Mouse (Mus musculus) embryonic fibroblast, embryonic 13.5 days (primary cell): ENCODE data around the gene Ahdc1.

Experiments
- CTCF ChIP-seq: IDR thresholded peaks from 2 replicates; pipeline ENCODE4 v1.5.1; 2011; ENCODE audit warnings: mild to moderate bottlenecking, control low read depth, low read length, moderate library complexity, borderline replicate concordance; ENCODE audit not compliant: insufficient read depth
- POLR2A ChIP-seq: IDR thresholded peaks from 2 replicates; pipeline ENCODE4 v1.6.1; 2011; ENCODE audit warnings: low read depth, mild to moderate bottlenecking, control low read depth, low read length, moderate library complexity

- TF ChIP-seq CTCF (no peak), POLR2A (no peak)
Observed at GRCm38 (mm10) chr4:133055163-133055951, 44.3 kb downstream of the Ahdc1 start.
